Mouse (Mus musculus): ENCODE measurements around the gene Setd5. TPM values are rescaled to one million over a fixed set of nuclear protein-coding genes. Genes with fewer than 3 reads are reported as not detected.

Gene Setd5
- total RNA-seq, 2 experiments from 2014 or later, result 116 to 119 TPM

GRCm38 (mm10) chr6:113176613-113177012 is 99.4 kb downstream of the Setd5 start:
- intact Hi-C loops (cut with DNase I), result no loop called here
- H3K4me3 ChIP-seq, result no peak overlapping the region
- no peak for TF ChIP-seq CTCF (IDR thresholded peaks at IDR 0.05)
- no peak for DNase-seq (ENCODE audit: extremely low spot score in 1 of 2, low spot score in 2 of 2)
- no peak overlapping the region for H3K27ac ChIP-seq

GRCm38 (mm10) chr6:113178286-113179194 is 101.4 kb downstream of the Setd5 start:
- peak; percentile 60 to 67 for DNase-seq (ENCODE audit: extremely low spot score in 1 of 2, low spot score in 2 of 2)
- Histone ChIP-seq H3K27ac (peak overlapping the region; percentile 79), H3K4me3 (no peak overlapping the region)
- no peak for TF ChIP-seq CTCF (IDR thresholded peaks at IDR 0.05)
- intact Hi-C loops (cut with DNase I), result no loop called here

GRCm38 (mm10) chr6:113179195-113179733 is 102.1 kb downstream of the Setd5 start:
- Histone ChIP-seq H3K4me3 (no peak overlapping the region), H3K27ac (peak overlapping the region; percentile 67)
- no peak for TF ChIP-seq CTCF (IDR thresholded peaks at IDR 0.05)
- intact Hi-C loops (cut with DNase I), result no loop called here
- DNase-seq (ENCODE audit: extremely low spot score in 1 of 2, low spot score in 2 of 2), result no peak

- TF ChIP-seq CTCF (IDR thresholded peaks at IDR 0.05), result no peak
- DNase-seq (ENCODE audit: extremely low spot score in 1 of 2, low spot score in 2 of 2), result no peak
- Histone ChIP-seq H3K4me3 (no peak overlapping the region), H3K27ac (no peak overlapping the region)
- intact Hi-C loops (cut with DNase I), result no loop called here
These were observed 107.0 kb downstream of the Setd5 start for GRCm38 (mm10) chr6:113184163-113184562.

GRCm38 (mm10) chr6:113184866-113185525 is 107.8 kb downstream of the Setd5 start:
- no peak overlapping the region for H3K27ac ChIP-seq
- no peak for TF ChIP-seq CTCF (IDR thresholded peaks at IDR 0.05)

GRCm38 (mm10) chr6:113193765-113194460 is 116.7 kb downstream of the Setd5 start:
- no peak overlapping the region for H3K27ac ChIP-seq
- peak overlapping the region; percentile 72 for H3K4me3 ChIP-seq
- intact Hi-C loops (cut with DNase I), result no loop called here
- peak in 1 of 2 experiments; percentile 43 for DNase-seq (ENCODE audit: extremely low spot score in 1 of 2, low spot score in 2 of 2)
- no peak for TF ChIP-seq CTCF (IDR thresholded peaks at IDR 0.05)

More at GRCm38 (mm10) chr6:113184866-113185525, 107.8 kb downstream of the Setd5 start:
- no peak overlapping the region for H3K4me3 ChIP-seq
- DNase-seq (ENCODE audit: extremely low spot score in 1 of 2, low spot score in 2 of 2), result no peak
- intact Hi-C loops (cut with DNase I), result no loop called here

GRCm38 (mm10) chr6:113194517-113194840 is 117.3 kb downstream of the Setd5 start:
- no peak for TF ChIP-seq CTCF (IDR thresholded peaks at IDR 0.05)
- intact Hi-C loops (cut with DNase I), result no loop called here
- Histone ChIP-seq H3K27ac (peak overlapping the region; percentile 86), H3K4me3 (peak overlapping the region; percentile 72)
- no peak for DNase-seq (ENCODE audit: extremely low spot score in 1 of 2, low spot score in 2 of 2)

- intact Hi-C loops (cut with DNase I), result loop anchor here (1.0 kb wide), 1 partner anchor 42 kb away; the partner anchor contains the start of gene Mtmr14
- Histone ChIP-seq H3K27ac (peak within 1 kb of the TSS; percentile 86), H3K4me3 (peak within 1 kb of the TSS; percentile 72)
- no peak for TF ChIP-seq CTCF (IDR thresholded peaks at IDR 0.05)
- peak; percentile 62 to 68 for DNase-seq (ENCODE audit: extremely low spot score in 1 of 2, low spot score in 2 of 2)
These were observed 117.9 kb downstream of the Setd5 start, which contains the start of gene Lhfpl4 for GRCm38 (mm10) chr6:113194841-113195595. Gene Lhfpl4, minus strand, starts transcription at chr6:113195384.

GRCm38 (mm10) chr6:113195596-113195992 is 118.4 kb downstream of the Setd5 start:
- no peak for TF ChIP-seq CTCF (IDR thresholded peaks at IDR 0.05)
- peak in 1 of 2 experiments; percentile 34 for DNase-seq (ENCODE audit: extremely low spot score in 1 of 2, low spot score in 2 of 2)
- intact Hi-C loops (cut with DNase I), result loop anchor here (1.0 kb wide), 1 partner anchor 42 kb away; the partner anchor contains the start of gene Mtmr14
- Histone ChIP-seq H3K4me3 (peak overlapping the region; percentile 72), H3K27ac (peak overlapping the region; percentile 86)

Other genes starting within 250 kb of the Setd5 start
- 100 to 1,000 TPM; 232 to 236 TPM for gene Srgap3, start 130.1 kb upstream of the Setd5 start, total RNA-seq (2021)
- gene Thumpd3, start 31.1 kb upstream of the Setd5 start, total RNA-seq (2021), result 10 to 100 TPM; 28.2 to 28.9 TPM
- gene Lhfpl4, start 118.0 kb downstream of the Setd5 start, total RNA-seq (2021), result 10 to 100 TPM; 81.1 to 83.1 TPM
- gene Mtmr14, start 160.5 kb downstream of the Setd5 start, total RNA-seq (2021), result 10 to 100 TPM; 14.6 to 15.3 TPM
- gene Cpne9, start 204.9 kb downstream of the Setd5 start, total RNA-seq (2021), result 10 to 100 TPM; 75.7 to 80.5 TPM
- 10 to 100 TPM; 31.0 to 32.9 TPM for gene Brpf1, start 229.8 kb downstream of the Setd5 start, total RNA-seq (2021)
- gene Ogg1, start 249.6 kb downstream of the Setd5 start, total RNA-seq (2021), result 1 to 10 TPM; 6.1 to 7.6 TPM